Mouse (Mus musculus) liver, embryonic 14.5 days (tissue): Measurements from ENCODE around the gene Bms1.

Experiments used
- CTCF ChIP-seq: IDR thresholded peaks from 2 replicates; pipeline ENCODE4 v1.5.1; 2016; ENCODE audit warnings: antibody characterized with exemption, low read depth, control low read depth
- EP300 ChIP-seq: IDR thresholded peaks from 2 replicates; pipeline ENCODE4 v1.6.1; 2016; ENCODE audit warnings: antibody characterized with exemption, low read depth

- no peak for TF ChIP-seq CTCF
- TF ChIP-seq EP300 = no peak
Observed at GRCm38 (mm10) chr6:118462069-118462705, 42.9 kb upstream of the Bms1 start.
